Mouse (Mus musculus) kidney, postnatal 14 days (tissue): Measurements from ENCODE around the gene Gm49352.
"Not testable (repeated sequence)": the region's sequence is repeated elsewhere in the genome, so short reads cannot be mapped to it uniquely, and the experiment has no call there.

Experiments
- DNase-seq: peaks from one replicate; pipeline ENCODE4 v3.0.0; 2022; ENCODE audit warnings: mixed read lengths

The Gm49352 gene

DNA sequence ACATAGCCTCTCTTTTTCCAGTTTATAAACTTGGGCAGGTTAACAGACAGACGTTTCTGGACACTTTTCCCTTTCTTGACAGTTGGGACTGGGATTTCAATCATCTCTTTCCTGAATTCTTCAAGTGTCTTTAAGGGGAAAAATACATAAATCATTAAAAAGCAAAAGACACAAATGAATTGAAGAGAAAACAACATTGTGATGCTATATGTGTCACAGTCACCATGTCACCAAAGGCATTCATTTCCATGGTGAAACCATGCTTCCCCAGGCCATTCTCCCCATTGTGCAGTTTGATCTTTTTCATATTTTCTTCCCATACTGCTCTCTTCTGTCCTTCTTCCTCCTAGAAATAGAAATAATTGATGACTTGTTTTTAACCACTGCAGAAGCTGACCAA lies at the start of gene Gm49352:
Gene Gm49352 (minus strand): TSS at position 101 of the 400 bp plus-strand sequence.
- not testable (repeated sequence) for DNase-seq

DNA sequence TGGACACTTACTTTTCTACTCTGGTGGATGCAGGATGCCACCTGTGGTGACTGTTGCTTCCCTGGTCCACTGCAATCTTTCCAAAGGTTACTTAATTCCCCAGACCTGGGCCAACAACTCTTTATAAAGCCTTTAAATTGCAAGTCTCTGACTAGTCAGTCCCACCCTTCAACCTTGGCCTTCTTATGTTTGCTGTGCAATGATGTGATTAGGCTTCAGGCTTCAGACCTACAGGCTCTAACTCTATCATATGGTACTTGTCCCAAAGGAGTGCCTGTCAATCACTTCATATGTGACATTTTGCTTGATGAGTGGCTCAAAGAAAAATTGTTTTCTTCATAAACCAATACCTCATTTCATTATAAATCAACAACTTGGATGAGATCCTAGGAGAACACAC lies 2.1 kb upstream of the Gm49352 start, which contains the start of gene Cts3:
Gene Cts3 (minus strand): TSS at position 101 of the 400 bp plus-strand sequence.
- DNase-seq, result no peak

DNA sequence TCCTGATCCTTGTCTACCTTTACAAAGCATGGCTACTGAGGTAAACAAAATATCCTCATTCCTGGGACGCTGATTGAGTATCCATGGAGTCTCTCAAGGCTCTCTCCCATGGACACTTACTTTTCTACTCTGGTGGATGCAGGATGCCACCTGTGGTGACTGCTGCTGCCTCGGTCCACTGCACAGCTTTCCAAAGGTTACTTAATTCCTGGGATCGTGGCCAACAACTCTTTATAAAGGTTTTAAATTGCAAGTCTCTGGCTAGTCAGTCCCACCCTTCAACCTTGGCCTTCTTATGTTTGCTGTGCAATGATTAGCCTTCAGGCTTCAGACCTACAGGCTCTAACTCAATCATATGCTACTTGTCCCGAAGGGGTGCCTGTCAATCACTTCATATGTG lies 26.3 kb downstream of the Gm49352 start, which contains the start of gene Ctsm:
Gene Ctsm (minus strand): TSS at position 209 of the 400 bp plus-strand sequence.
- no peak for DNase-seq
